8 mouse cellular contexts compared by ENCODE assay signal in the genomic region with DNA sequence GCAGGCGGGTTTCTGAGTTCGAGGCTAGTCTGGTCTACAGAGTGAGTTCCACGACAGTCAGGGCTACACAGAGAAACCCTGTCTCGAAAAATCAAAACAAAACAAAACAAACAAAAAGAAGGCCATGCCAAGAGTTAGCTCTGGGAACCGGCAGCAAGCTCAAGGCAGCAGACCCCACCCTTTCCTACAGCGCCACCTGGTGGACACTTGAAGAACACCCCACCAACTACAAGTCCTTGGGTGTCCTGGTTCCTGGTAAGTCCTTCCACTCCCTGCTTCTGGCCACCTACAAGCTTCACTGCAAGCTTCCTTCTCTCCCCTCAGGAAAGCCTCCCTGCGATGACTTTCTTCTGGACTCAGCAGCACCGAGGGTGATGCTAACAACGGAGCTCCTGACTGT. TPM values are rescaled to one million over a fixed set of nuclear protein-coding genes. Genes with fewer than 3 reads are reported as not detected.
DNase-seq lines count a peak whose midpoint lies in the region; ATAC-seq and TF ChIP-seq lines count a peak whose summit lies in the region.

No protein-coding gene starts in this region.

- intact Hi-C loops in heart, postnatal 14 days (cut with DNase I): loop anchor here (1.0 to 2.0 kb wide), 2 partner anchors 45 to 245 kb away; no protein-coding TSS in a partner anchor

- no peak overlapping the region for H3K4me3 ChIP-seq in forebrain, postnatal 0 days (ENCODE audit: low read depth, low read length)
- H3K4me3 ChIP-seq in forebrain, embryonic 16.5 days (replicated peaks; ENCODE audit: low read length): no peak overlapping the region
- H3K4me3 ChIP-seq in embryonic facial prominence, embryonic 11.5 days (ENCODE audit: low read depth, low read length): no peak overlapping the region

- no peaks in the 10 kb centered on the region for H3K4me1 ChIP-seq in forebrain, postnatal 0 days (ENCODE audit: insufficient read depth)
- no peaks in the 10 kb centered on the region for H3K4me1 ChIP-seq in forebrain, embryonic 16.5 days (replicated peaks; ENCODE audit: control insufficient read depth, insufficient read depth, low read length)
- no peaks in the 10 kb centered on the region for H3K4me1 ChIP-seq in embryonic facial prominence, embryonic 11.5 days (ENCODE audit: control insufficient read depth, insufficient read depth, low read length)

- peaks cover 73% of the 10 kb centered on the region for H3K36me3 ChIP-seq in forebrain, postnatal 0 days (ENCODE audit: insufficient read depth)
- H3K36me3 ChIP-seq in forebrain, embryonic 16.5 days (ENCODE audit: control insufficient read depth, insufficient read depth): peaks cover 35% of the 10 kb centered on the region
- H3K36me3 ChIP-seq in embryonic facial prominence, embryonic 11.5 days (replicated peaks; ENCODE audit: control insufficient read depth, insufficient read depth, low read depth, low read length): peaks cover 18% of the 10 kb centered on the region

- no peak overlapping the region for H3K4me2 ChIP-seq in forebrain, postnatal 0 days (ENCODE audit: low read depth)
- H3K4me2 ChIP-seq in forebrain, embryonic 16.5 days (ENCODE audit: low read length): no peak overlapping the region
- no peak overlapping the region for H3K4me2 ChIP-seq in embryonic facial prominence, embryonic 11.5 days (ENCODE audit: low read depth, low read length)

- peak; percentile 68 for DNase-seq in forebrain, postnatal 0 days
- DNase-seq in adrenal gland, postnatal 25 days: peak; percentile 83
- peak; percentile 74 for DNase-seq in embryonic facial prominence, embryonic 11.5 days (ENCODE audit: low spot score)
- DNase-seq in heart, postnatal 14 days: peak; percentile 83 to 89
- peak; percentile 73 to 74 for DNase-seq in layer of hippocampus, postnatal 36 days
- peak; percentile 49 to 72 for DNase-seq in spleen, postnatal 14 days (ENCODE audit: low spot score in 2 of 2)

- no peaks in the 10 kb centered on the region for H3K27me3 ChIP-seq in forebrain, postnatal 0 days (ENCODE audit: insufficient read depth, low read length)
- H3K27me3 ChIP-seq in forebrain, embryonic 16.5 days (replicated peaks; ENCODE audit: control insufficient read depth, insufficient read depth, low read length): no peaks in the 10 kb centered on the region
- H3K27me3 ChIP-seq in embryonic facial prominence, embryonic 11.5 days (ENCODE audit: control insufficient read depth, insufficient read depth, low read length): no peaks in the 10 kb centered on the region

- no peak overlapping the region for H3K9ac ChIP-seq in forebrain, postnatal 0 days
- H3K9ac ChIP-seq in forebrain, embryonic 16.5 days (replicated peaks; ENCODE audit: low read depth, low read length): no peak overlapping the region
- H3K9ac ChIP-seq in embryonic facial prominence, embryonic 11.5 days (replicated peaks; ENCODE audit: low read length): no peak overlapping the region

- TF ChIP-seq CTCF in forebrain, postnatal 0 days (IDR thresholded peaks at IDR 0.05; ENCODE audit: low read depth): peak; percentile 87

- H3K9me3 ChIP-seq in forebrain, postnatal 0 days (ENCODE audit: low read length): no peaks in the 10 kb centered on the region
- H3K9me3 ChIP-seq in forebrain, embryonic 16.5 days (ENCODE audit: control insufficient read depth, low read length): no peaks in the 10 kb centered on the region
- H3K9me3 ChIP-seq in embryonic facial prominence, embryonic 11.5 days (replicated peaks; ENCODE audit: control insufficient read depth, low read length): no peaks in the 10 kb centered on the region

- ATAC-seq in forebrain, postnatal 0 days: no peak
- ATAC-seq in forebrain, embryonic 16.5 days: no peak
- ATAC-seq in embryonic facial prominence, embryonic 11.5 days (replicated peaks; ENCODE audit: insufficient number of reproducible peaks, low FRiP score, low TSS enrichment, low read depth): no peak
- ATAC-seq in megakaryocyte-erythroid progenitor cell, adult 5-6 weeks (replicated peaks; ENCODE audit: low FRiP score, low TSS enrichment, poor library complexity, severe bottlenecking): peak; percentile 72

- 50% methylated on average over 9 of the region's 9 CpGs for WGBS in forebrain, postnatal 0 days
- 49% methylated on average over 9 of the region's 9 CpGs for WGBS in forebrain, embryonic 16.5 days
- WGBS in embryonic facial prominence, embryonic 11.5 days: 57% methylated on average over 9 of the region's 9 CpGs

- no peak overlapping the region for H3K27ac ChIP-seq in forebrain, postnatal 0 days (ENCODE audit: low read depth, low read length)
- no peak overlapping the region for H3K27ac ChIP-seq in forebrain, embryonic 16.5 days (ENCODE audit: low read length)
- no peak overlapping the region for H3K27ac ChIP-seq in embryonic facial prominence, embryonic 11.5 days (replicated peaks; ENCODE audit: low read depth, low read length)

RNA-seq across cellular contexts. Expression of gene Park7, which starts 12.6 kb away (rescaled TPM):
- 197 and 258 TPM in 2 replicates for total RNA-seq in forebrain, postnatal 0 days (2014; rRNA removed)
- polyA plus RNA-seq in forebrain, postnatal 0 days (2015; fragmentation: Nextera tagmentation; extraction: Ambion mirVana): 439 and 481 TPM in 2 replicates
- polyA plus RNA-seq in forebrain, embryonic 16.5 days (2015; fragmentation: Nextera tagmentation; extraction: Ambion mirVana): 357 and 370 TPM in 2 replicates
- 284 and 290 TPM in 2 replicates for total RNA-seq in adrenal gland, postnatal 25 days (2021)
- polyA plus RNA-seq in embryonic facial prominence, embryonic 11.5 days (2014; fragmentation: Nextera tagmentation; extraction: Ambion mirVana): 443 and 467 TPM in 2 replicates
- total RNA-seq in heart, postnatal 14 days (2021): 100 to 1,000 TPM; 200 to 218 TPM
- total RNA-seq in layer of hippocampus, postnatal 36 days (2021): 100 to 1,000 TPM; 220 to 235 TPM
- 339 and 364 TPM in 2 replicates for total RNA-seq in megakaryocyte-erythroid progenitor cell, adult 5-6 weeks (2014; fragmentation: Nextera tagmentation)
- 415 and 488 TPM in 2 replicates for total RNA-seq in megakaryocyte-erythroid progenitor cell, adult 5-6 weeks (2017)

RNA-seq across cellular contexts. Expression of gene Tnfrsf9, which starts 12.7 kb away (rescaled TPM):
- total RNA-seq in forebrain, postnatal 0 days (2014; rRNA removed): 0.19 and 1.2 TPM in 2 replicates
- 0.11 and 0.36 TPM in 2 replicates for polyA plus RNA-seq in forebrain, postnatal 0 days (2015; fragmentation: Nextera tagmentation; extraction: Ambion mirVana)
- polyA plus RNA-seq in forebrain, embryonic 16.5 days (2015; fragmentation: Nextera tagmentation; extraction: Ambion mirVana): 0.34 and 0.35 TPM in 2 replicates
- 0.15 TPM in 1 of 2 replicates, not detected in the other for total RNA-seq in adrenal gland, postnatal 25 days (2021)
- 0.24 and 0.36 TPM in 2 replicates for polyA plus RNA-seq in embryonic facial prominence, embryonic 11.5 days (2014; fragmentation: Nextera tagmentation; extraction: Ambion mirVana)
- under 1 TPM; 0.29 to 0.45 TPM for total RNA-seq in heart, postnatal 14 days (2021)
- under 1 TPM; 0.61 to 1.00 TPM for total RNA-seq in layer of hippocampus, postnatal 36 days (2021)
- total RNA-seq in megakaryocyte-erythroid progenitor cell, adult 5-6 weeks (2014; fragmentation: Nextera tagmentation): 2.6 TPM in 1 of 2 replicates, not detected in the other
- total RNA-seq in megakaryocyte-erythroid progenitor cell, adult 5-6 weeks (2017): 7.2 TPM in 1 of 2 replicates, not detected in the other

RNA-seq across cellular contexts. Expression of gene Errfi1, which starts 47.9 kb away (rescaled TPM):
- 22.3 and 34.9 TPM in 2 replicates for total RNA-seq in forebrain, postnatal 0 days (2014; rRNA removed)
- 16.5 and 17.2 TPM in 2 replicates for polyA plus RNA-seq in forebrain, postnatal 0 days (2015; fragmentation: Nextera tagmentation; extraction: Ambion mirVana)
- polyA plus RNA-seq in forebrain, embryonic 16.5 days (2015; fragmentation: Nextera tagmentation; extraction: Ambion mirVana): 16.3 and 16.6 TPM in 2 replicates
- total RNA-seq in adrenal gland, postnatal 25 days (2021): 23.4 and 32.5 TPM in 2 replicates
- polyA plus RNA-seq in embryonic facial prominence, embryonic 11.5 days (2014; fragmentation: Nextera tagmentation; extraction: Ambion mirVana): 30.7 and 31.8 TPM in 2 replicates
- total RNA-seq in heart, postnatal 14 days (2021): 10 to 100 TPM; 38.4 to 44.5 TPM
- total RNA-seq in layer of hippocampus, postnatal 36 days (2021): 10 to 100 TPM; 50.2 to 56.3 TPM
- total RNA-seq in megakaryocyte-erythroid progenitor cell, adult 5-6 weeks (2014; fragmentation: Nextera tagmentation): 0.42 TPM in 1 of 2 replicates, not detected in the other
- total RNA-seq in megakaryocyte-erythroid progenitor cell, adult 5-6 weeks (2017): 0.27 and 1.2 TPM in 2 replicates

Comparison
In these comparisons a context has a peak if more than half of its experiments do, and no peak if none do; other contexts are left out.
1. RNA of gene Errfi1, which starts 47.9 kb away (total RNA-seq): 50.2 to 56.3 TPM in layer of hippocampus, postnatal 36 days, 38.4 to 44.5 TPM in heart, postnatal 14 days, 22.3 to 34.9 TPM in forebrain, postnatal 0 days and 23.4 to 32.5 TPM in adrenal gland, postnatal 25 days; 0.27 to 1.2 TPM in megakaryocyte-erythroid progenitor cell, adult 5-6 weeks; every median in the first group is over 10 times any median in the second.
2. Peak in every context shown above with its lines, with median percentiles within 50 percentile points of each other: DNase-seq.